Mouse (Mus musculus): Measurements from ENCODE around the gene Prr12. TPM values are rescaled to one million over a fixed set of nuclear protein-coding genes. Genes with fewer than 3 reads are reported as not detected.
A peak's percentile ranks its signal among the peaks of the same experiment; 100 is the strongest.
"Not testable (repeated sequence)": the region's sequence is repeated elsewhere in the genome, so short reads cannot be mapped to it uniquely, and the experiment has no call there.

Prr12 gene
- polyA plus RNA-seq, 1 experiment from 2014 or later, result 15.3 TPM

- 92% methylated on average over 6 of the region's 6 CpGs for WGBS
These were observed 22.7 kb downstream of the Prr12 start for GRCm38 (mm10) chr7:45029995-45030394.

GRCm38 (mm10) chr7:45028351-45028750 is 24.3 kb downstream of the Prr12 start:
- H3K27ac ChIP-seq (replicated peaks), result no peak overlapping the region
- peaks cover 65% of the 10 kb centered on the region for H3K36me3 ChIP-seq
- 93% methylated on average over 11 of the region's 11 CpGs for WGBS
- no peak overlapping the region for H3K4me3 ChIP-seq
- no peaks in the 10 kb centered on the region for H3K9me3 ChIP-seq
- H3K27me3 ChIP-seq, result no peaks in the 10 kb centered on the region
- H3K4me2 ChIP-seq, result no peak overlapping the region
- no peak overlapping the region for H3K9ac ChIP-seq
- no peak for ATAC-seq (ENCODE audit: low FRiP score, low read depth)
- H3K4me1 ChIP-seq (replicated peaks), result peaks cover 11% of the 10 kb centered on the region

More at GRCm38 (mm10) chr7:45029995-45030394, 22.7 kb downstream of the Prr12 start:
- no peak overlapping the region for H3K4me3 ChIP-seq
- no peak for ATAC-seq (ENCODE audit: low FRiP score, low read depth)
- H3K4me2 ChIP-seq, result no peak overlapping the region
- H3K9ac ChIP-seq, result no peak overlapping the region
- H3K9me3 ChIP-seq, result no peaks in the 10 kb centered on the region
- peaks cover 82% of the 10 kb centered on the region for H3K36me3 ChIP-seq
- H3K4me1 ChIP-seq (replicated peaks), result peaks cover 11% of the 10 kb centered on the region
- no peaks in the 10 kb centered on the region for H3K27me3 ChIP-seq
- no peak overlapping the region for H3K27ac ChIP-seq (replicated peaks)

- Histone ChIP-seq H3K27ac (replicated peaks) (no peak overlapping the region), H3K4me2 (no peak overlapping the region), H3K9me3 (no peaks in the 10 kb centered on the region), H3K9ac (no peak overlapping the region), H3K4me3 (no peak overlapping the region), H3K4me1 (replicated peaks) (peaks cover 11% of the 10 kb centered on the region), H3K36me3 (peaks cover 59% of the 10 kb centered on the region), H3K27me3 (no peaks in the 10 kb centered on the region)
- WGBS, result 96% methylated on average over 9 of the region's 9 CpGs
- no peak for ATAC-seq (ENCODE audit: low FRiP score, low read depth)
These were observed 24.9 kb downstream of the Prr12 start for GRCm38 (mm10) chr7:45027761-45028160.

- peaks cover 11% of the 10 kb centered on the region for H3K4me1 ChIP-seq (replicated peaks)
- no peak overlapping the region for H3K4me3 ChIP-seq
- no peaks in the 10 kb centered on the region for H3K27me3 ChIP-seq
- H3K9me3 ChIP-seq, result no peaks in the 10 kb centered on the region
- H3K9ac ChIP-seq, result no peak overlapping the region
- H3K4me2 ChIP-seq, result no peak overlapping the region
- ATAC-seq (ENCODE audit: low FRiP score, low read depth), result peak; percentile 19; the same call in 1 of the 2 replicates
- WGBS, result 50% methylated on average over 2 of the region's 2 CpGs
- H3K27ac ChIP-seq (replicated peaks), result peak overlapping the region; percentile 37; the same call in 1 of the 2 replicates
- H3K36me3 ChIP-seq, result peaks cover 45% of the 10 kb centered on the region
These were observed 26.4 kb downstream of the Prr12 start for GRCm38 (mm10) chr7:45026256-45026655.

DNA sequence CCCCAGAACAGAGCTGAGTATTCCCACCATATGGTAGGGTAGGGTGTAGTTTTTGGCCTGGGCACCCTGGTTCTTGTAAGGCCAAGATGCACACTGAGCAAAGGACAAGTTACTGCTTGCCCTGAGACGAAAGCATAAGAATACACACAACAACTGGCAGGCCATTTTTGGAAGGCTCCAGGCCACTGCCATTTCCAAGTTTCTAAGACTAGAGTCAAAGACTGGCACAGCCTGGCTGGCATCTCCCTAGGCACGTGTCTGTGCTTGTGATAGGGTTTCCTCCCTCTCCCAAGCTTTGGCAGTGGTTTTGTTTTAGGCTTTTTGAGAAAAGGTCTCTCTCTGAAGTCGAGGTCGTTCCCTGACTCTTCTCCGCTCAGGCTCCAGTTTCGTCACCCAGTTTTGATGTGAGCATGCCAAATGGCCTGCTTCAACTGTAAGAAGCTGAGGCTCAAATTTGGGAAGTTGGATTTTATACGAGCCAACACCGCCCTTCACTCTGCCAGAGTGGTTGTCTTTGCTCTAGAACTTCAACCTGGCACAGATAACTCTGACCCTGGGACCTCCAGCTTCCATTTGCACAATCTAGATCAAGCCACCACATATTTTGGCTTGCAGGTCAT is 27.0 kb downstream of the Prr12 start:
- H3K9me3 ChIP-seq, result no peaks in the 10 kb centered on the region
- 77% methylated on average over 8 of the region's 8 CpGs for WGBS
- H3K27ac ChIP-seq (replicated peaks), result peak overlapping the region; percentile 37; the same call in 1 of the 2 replicates

DNA sequence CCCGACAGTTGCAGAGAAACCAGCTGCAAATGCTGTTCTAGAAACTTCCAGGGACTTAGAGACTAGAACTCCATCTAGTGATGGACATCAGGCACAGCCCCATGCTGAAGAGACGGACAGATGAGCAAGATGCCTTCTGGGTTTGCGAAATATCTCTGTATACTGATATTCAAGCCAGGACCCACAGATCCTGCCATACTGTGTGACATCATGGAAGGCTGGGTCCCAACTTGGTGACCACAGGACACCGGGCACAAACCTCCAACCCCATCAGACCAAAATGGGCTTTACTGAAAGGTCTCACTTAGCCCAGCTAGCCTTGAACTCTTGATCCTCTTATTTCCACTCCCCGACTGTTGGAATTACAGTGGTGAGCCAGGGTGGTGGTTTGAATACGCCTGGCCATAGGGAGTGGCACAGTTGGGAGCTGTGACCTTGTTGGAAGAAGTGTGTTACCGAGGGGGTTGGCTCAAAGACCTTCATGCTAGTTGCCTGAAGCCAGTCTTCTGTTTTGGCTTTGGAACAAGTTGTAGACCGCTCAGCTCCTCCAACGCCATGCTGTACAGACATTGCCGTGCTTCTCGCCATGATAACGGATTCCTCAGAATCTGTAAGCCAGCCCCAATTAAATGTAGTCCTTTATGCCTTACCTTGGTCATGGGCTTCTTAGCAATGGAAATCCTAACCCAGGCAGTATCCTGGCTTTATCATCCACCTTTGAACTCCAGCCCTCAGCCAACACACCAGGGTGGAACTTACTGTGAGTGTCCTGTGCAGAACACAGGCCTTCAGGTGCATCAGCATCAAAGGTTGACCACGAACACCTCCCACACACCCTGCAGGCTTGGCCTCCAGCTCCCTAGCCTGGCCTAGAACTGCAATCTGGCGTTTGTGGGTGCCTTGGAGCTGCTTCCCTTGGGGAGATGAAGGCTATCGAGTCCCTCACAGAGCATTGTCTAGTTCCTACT is 28.1 kb downstream of the Prr12 start:
- Histone ChIP-seq H3K36me3 (peaks cover 28% of the 10 kb centered on the region), H3K9ac (no peak overlapping the region), H3K27me3 (no peaks in the 10 kb centered on the region), H3K9me3 (no peaks in the 10 kb centered on the region), H3K4me1 (replicated peaks) (peaks cover 11% of the 10 kb centered on the region), H3K4me2 (no peak overlapping the region), H3K27ac (replicated peaks) (no peak overlapping the region), H3K4me3 (no peak overlapping the region)
- WGBS, result 88% methylated on average over 15 of the region's 15 CpGs
- no peak for ATAC-seq (ENCODE audit: low FRiP score, low read depth)

More for the DNA sequence above, 27.0 kb downstream of the Prr12 start:
- Histone ChIP-seq H3K4me3 (no peak overlapping the region), H3K27me3 (no peaks in the 10 kb centered on the region), H3K4me2 (no peak overlapping the region), H3K4me1 (replicated peaks) (peaks cover 11% of the 10 kb centered on the region), H3K9ac (no peak overlapping the region), H3K36me3 (peaks cover 40% of the 10 kb centered on the region)
- ATAC-seq (ENCODE audit: low FRiP score, low read depth), result no peak

DNA sequence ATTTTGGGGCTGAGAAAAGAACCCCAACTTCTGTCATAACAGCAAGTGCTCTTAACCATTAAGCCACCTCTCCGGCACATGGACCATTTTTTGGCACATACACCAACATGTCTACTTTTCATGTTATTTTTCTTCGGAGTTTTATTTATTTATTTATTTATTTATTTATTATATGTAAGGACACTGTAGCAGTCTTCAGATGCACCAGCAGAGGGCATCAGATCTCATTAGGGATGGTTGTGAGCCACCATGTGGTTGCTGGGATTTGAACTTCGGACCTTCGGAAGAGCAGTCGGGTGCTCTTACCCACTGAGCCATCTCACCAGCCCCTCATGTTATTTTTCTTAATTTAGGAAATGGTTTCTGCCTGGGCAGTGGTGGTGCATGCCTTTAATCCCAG is 29.0 kb downstream of the Prr12 start:
- H3K27ac ChIP-seq (replicated peaks); H3K4me3 ChIP-seq; H3K9ac ChIP-seq; H3K9me3 ChIP-seq; ATAC-seq (ENCODE audit: low FRiP score, low read depth); H3K4me2 ChIP-seq; H3K27me3 ChIP-seq: not testable (repeated sequence)
- peaks cover 23% of the 10 kb centered on the region for H3K36me3 ChIP-seq
- 81% methylated on average over 5 of the region's 5 CpGs for WGBS
- H3K4me1 ChIP-seq (replicated peaks), result peaks cover 11% of the 10 kb centered on the region

DNA sequence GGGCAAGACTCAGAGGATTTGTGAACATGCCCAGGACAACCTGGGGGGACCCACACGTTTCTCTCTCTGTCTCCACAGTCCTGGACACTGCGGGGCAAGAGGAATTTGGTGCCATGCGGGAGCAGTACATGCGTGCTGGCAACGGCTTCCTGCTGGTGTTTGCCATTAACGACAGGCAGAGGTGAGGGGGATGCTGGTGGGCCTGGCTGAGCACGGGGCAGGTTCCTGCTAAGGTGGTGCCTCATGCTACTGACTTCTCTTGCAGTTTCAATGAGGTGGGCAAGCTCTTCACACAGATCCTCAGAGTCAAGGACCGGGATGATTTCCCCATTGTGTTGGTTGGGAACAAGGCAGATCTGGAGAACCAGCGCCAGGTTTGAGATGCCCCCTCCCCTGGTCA is 32.5 kb downstream of the Prr12 start:
- no peak overlapping the region for H3K4me3 ChIP-seq
- ATAC-seq (ENCODE audit: low FRiP score, low read depth), result no peak
- no peak overlapping the region for H3K9ac ChIP-seq
- WGBS, result 83% methylated on average over 9 of the region's 9 CpGs
- no peaks in the 10 kb centered on the region; the same call in 1 of the 2 replicates for H3K27me3 ChIP-seq
- H3K4me1 ChIP-seq (replicated peaks), result peaks cover 16% of the 10 kb centered on the region
- no peak overlapping the region for H3K27ac ChIP-seq (replicated peaks)
- no peaks in the 10 kb centered on the region for H3K9me3 ChIP-seq
- H3K36me3 ChIP-seq, result no peaks in the 10 kb centered on the region
- H3K4me2 ChIP-seq, result no peak overlapping the region

GRCm38 (mm10) chr7:45019031-45019571 is 33.6 kb downstream of the Prr12 start:
- H3K9ac ChIP-seq, result no peak overlapping the region
- peak overlapping the region; percentile 91; the same call in 1 of the 2 replicates for H3K4me2 ChIP-seq
- ATAC-seq (ENCODE audit: low FRiP score, low read depth), result no peak
- H3K4me3 ChIP-seq, result peak overlapping the region; percentile 62; the same call in 1 of the 2 replicates
- H3K9me3 ChIP-seq, result no peaks in the 10 kb centered on the region
- no peaks in the 10 kb centered on the region; the same call in 1 of the 2 replicates for H3K27me3 ChIP-seq
- 0 out of 2 replicates have a peak overlapping the region, but pooled peaks have one; percentile 69 for H3K27ac ChIP-seq (replicated peaks)
- H3K4me1 ChIP-seq (replicated peaks), result peaks cover 27% of the 10 kb centered on the region
- no peaks in the 10 kb centered on the region for H3K36me3 ChIP-seq
- WGBS, result 45% methylated on average over 8 of the region's 8 CpGs

- Histone ChIP-seq H3K4me3 (peak within 1 kb of the TSS; percentile 62), H3K9me3 (no peaks in the 10 kb centered on the region), H3K27me3 (no peaks in the 10 kb centered on the region; the same call in 1 of the 2 replicates), H3K27ac (replicated peaks) (peak within 1 kb of the TSS; percentile 81), H3K4me2 (peak within 1 kb of the TSS; percentile 91), H3K4me1 (replicated peaks) (peaks cover 36% of the 10 kb centered on the region), H3K36me3 (peaks cover 4% of the 10 kb centered on the region), H3K9ac (peak within 1 kb of the TSS; percentile 46)
- peak; percentile 82 for ATAC-seq (ENCODE audit: low FRiP score, low read depth)
- under 1% methylated on average over 36 of the region's 36 CpGs for WGBS
These were observed 35.2 kb downstream of the Prr12 start, which contains the start of gene Rras for GRCm38 (mm10) chr7:45017242-45018061. Gene Rras, plus strand, starts transcription at chr7:45017961.

DNA sequence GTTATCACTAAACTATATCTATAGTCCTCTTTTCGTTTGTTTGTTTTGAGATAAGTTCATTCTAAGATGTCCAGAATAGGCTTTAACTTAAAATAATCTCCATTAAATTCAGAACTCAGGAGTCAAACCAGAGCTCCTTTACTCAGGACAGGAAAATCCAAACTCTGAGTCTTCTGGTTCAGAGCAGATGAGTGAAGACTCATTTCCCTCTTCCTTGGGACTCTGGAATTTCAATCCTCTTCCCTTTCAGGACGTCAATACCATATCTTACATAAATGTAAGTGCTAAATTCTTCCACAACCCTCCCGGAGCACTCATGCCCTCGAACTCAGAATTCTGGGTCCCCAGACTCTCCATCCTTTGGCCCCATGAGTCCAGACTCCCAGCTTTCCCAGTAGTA is 35.9 kb downstream of the Prr12 start:
- Histone ChIP-seq H3K9ac (peak overlapping the region; percentile 26), H3K4me3 (peak overlapping the region; percentile 62), H3K4me2 (peak overlapping the region; percentile 91), H3K27ac (replicated peaks) (peak overlapping the region; percentile 81), H3K27me3 (no peaks in the 10 kb centered on the region; the same call in 1 of the 2 replicates), H3K4me1 (replicated peaks) (peaks cover 36% of the 10 kb centered on the region), H3K9me3 (no peaks in the 10 kb centered on the region), H3K36me3 (peaks cover 10% of the 10 kb centered on the region)
- ATAC-seq (ENCODE audit: low FRiP score, low read depth), result no peak
- WGBS, result 2% methylated on average over 4 of the region's 4 CpGs

All from hindbrain, embryonic 15.5 days (tissue).